Mouse (Mus musculus): Measurements from ENCODE around the gene Apip.

GRCm38 (mm10) chr2:103066683-103067551 lies 6.6 kb upstream of the Apip start:
- TF ChIP-seq POLR2A (IDR thresholded peaks at IDR 0.05; ENCODE audit: insufficient read depth, low read depth, low read length) (no peak), CTCF (IDR thresholded peaks at IDR 0.05; ENCODE audit: insufficient read depth, low read depth, low read length) (no peak)

Measured in olfactory bulb, adult 2 months (tissue).